Mouse (Mus musculus): ENCODE measurements around the gene Entpd3. TPM values are rescaled to one million over a fixed set of nuclear protein-coding genes. Genes with fewer than 3 reads are reported as not detected.

Entpd3 gene
- polyA plus RNA-seq, 1 experiment from 2014 or later = 3.1 TPM

Other genes with a start within 250 kb of the Entpd3 start
- gene Myrip, start 238.3 kb upstream of the Entpd3 start, polyA plus RNA-seq (2014; fragmentation: Nextera tagmentation; extraction: Ambion mirVana) = 3.8 and 5.4 TPM in 2 replicates
- gene Eif1b, start 47.6 kb upstream of the Entpd3 start, polyA plus RNA-seq (2014; fragmentation: Nextera tagmentation; extraction: Ambion mirVana) = 310 and 316 TPM in 2 replicates
- gene Rpl14, start 31.6 kb downstream of the Entpd3 start, polyA plus RNA-seq (2014; fragmentation: Nextera tagmentation; extraction: Ambion mirVana) = 523 and 525 TPM in 2 replicates

Measured in midbrain, embryonic 14.5 days (tissue).